Mouse (Mus musculus): Measurements from ENCODE around the gene Iqcc.

GRCm38 (mm10) chr4:129572236-129573092, 46.4 kb downstream of the Iqcc start:
- TF ChIP-seq CTCF (IDR thresholded peaks at IDR 0.05) (no peak), POLR2A (IDR thresholded peaks at IDR 0.05; ENCODE audit: insufficient read depth, low read depth, low read length) (no peak)
